Mouse (Mus musculus): Measurements from ENCODE around the gene Tlcd1. TPM values are rescaled to one million over a fixed set of nuclear protein-coding genes. Genes with fewer than 3 reads are reported as not detected.
"Not testable (repeated sequence)": the region's sequence is repeated elsewhere in the genome, so short reads cannot be mapped to it uniquely, and the experiment has no call there.

The Tlcd1 gene
- total and polyA plus RNA-seq, 3 experiments, result 23.3 to 28.3 TPM; not detected in 1

- Histone ChIP-seq H3K9ac (ENCODE audit: control insufficient read depth, low read depth, low read length, poor library complexity, severe bottlenecking) (peak overlapping the region; percentile 1; the same call in 1 of the 2 replicates), H3K27me3 (ENCODE audit: control insufficient read depth in 1 of 2, insufficient read depth in 2 of 2, low read length in 2 of 2) (no peaks in the 10 kb centered on the region), H3K4me3 (ENCODE audit: control insufficient read depth in 1 of 2, insufficient read depth in 1 of 2, low read depth in 2 of 2, low read length in 2 of 2) (no peak overlapping the region), H3K27ac (ENCODE audit: control insufficient read depth, low read depth, low read length) (peak overlapping the region; percentile 10; the same call in 1 of the 2 replicates), H3K36me3 (ENCODE audit: control insufficient read depth in 1 of 2, insufficient read depth in 2 of 2, low read length in 2 of 2) (peaks cover 0 to 39% of the 10 kb centered on the region in 2 experiments; a peak in 2 of 4 replicates), H3K9me3 (replicated peaks; ENCODE audit: insufficient read depth, low read length) (no peaks in the 10 kb centered on the region), H3K4me1 (ENCODE audit: control insufficient read depth in 1 of 2, insufficient read depth in 2 of 2, low read length in 2 of 2) (peaks cover 38 to 48% of the 10 kb centered on the region in 2 experiments), H3K79me2 (ENCODE audit: control insufficient read depth, insufficient read depth, low read length, poor library complexity) (no peaks in the 10 kb centered on the region)
- TF ChIP-seq TCF12 (IDR thresholded peaks at IDR 0.05; ENCODE audit: low read depth, low read length) (peak; percentile 61), ETS1 (IDR thresholded peaks at IDR 0.05; ENCODE audit: low read depth, low read length) (peak; percentile 38; the same call in 1 of the 2 replicates), SMC3 (IDR thresholded peaks at IDR 0.05; ENCODE audit: low read depth, low read length) (no peak), HCFC1 (IDR thresholded peaks at IDR 0.05; ENCODE audit: low read depth, low read length) (no peak), USF1 (IDR thresholded peaks at IDR 0.05; ENCODE audit: low read depth, low read length) (no peak), POLR2A (IDR thresholded peaks at IDR 0.05; ENCODE audit: control insufficient read depth in 1 of 2, insufficient read depth in 1 of 2, low read depth in 1 of 2, low read length in 2 of 2, poor library complexity in 1 of 2) (no peak), MYB (IDR thresholded peaks at IDR 0.05; ENCODE audit: low read depth, low read length) (0 out of 2 replicates have a peak, but pooled peaks have one; percentile 14), EP300 (IDR thresholded peaks at IDR 0.05; ENCODE audit: low read depth in 1 of 2, low read length in 2 of 2) (peak; percentile 33 to 68; a peak in 3 of 4 replicates), JUND (IDR thresholded peaks at IDR 0.05; ENCODE audit: low read depth, low read length) (no peak)
- DNase-seq (ENCODE audit: low read depth, low spot score), result peak; percentile 60
Observed at GRCm38 (mm10) chr11:78133915-78134314, 42.6 kb upstream of the Tlcd1 start.

- Histone ChIP-seq H3K36me3 (ENCODE audit: control insufficient read depth in 1 of 2, insufficient read depth in 2 of 2, low read length in 2 of 2) (peaks cover 0 to 38% of the 10 kb centered on the region in 2 experiments; a peak in 2 of 4 replicates), H3K9me3 (replicated peaks; ENCODE audit: insufficient read depth, low read length) (no peaks in the 10 kb centered on the region), H3K79me2 (ENCODE audit: control insufficient read depth, insufficient read depth, low read length, poor library complexity) (no peaks in the 10 kb centered on the region), H3K27ac (ENCODE audit: control insufficient read depth, low read depth, low read length) (no peak overlapping the region), H3K27me3 (ENCODE audit: control insufficient read depth in 1 of 2, insufficient read depth in 2 of 2, low read length in 2 of 2) (no peaks in the 10 kb centered on the region), H3K4me3 (ENCODE audit: control insufficient read depth in 1 of 2, insufficient read depth in 1 of 2, low read depth in 2 of 2, low read length in 2 of 2) (no peak overlapping the region), H3K9ac (ENCODE audit: control insufficient read depth, low read depth, low read length, poor library complexity, severe bottlenecking) (no peak overlapping the region), H3K4me1 (ENCODE audit: control insufficient read depth in 1 of 2, insufficient read depth in 2 of 2, low read length in 2 of 2) (peaks cover 35 to 44% of the 10 kb centered on the region in 2 experiments)
- TF ChIP-seq ZC3H11A (IDR thresholded peaks at IDR 0.05; ENCODE audit: low read depth, low read length) (peak; percentile 13; the same call in 1 of the 2 replicates), MAZ (IDR thresholded peaks at IDR 0.05; ENCODE audit: low read depth, low read length) (no peak), ZKSCAN1 (IDR thresholded peaks at IDR 0.05; ENCODE audit: low read depth, low read length) (no peak), GATA1 (IDR thresholded peaks at IDR 0.05; ENCODE audit: low read depth, low read length) (no peak), CHD2 (IDR thresholded peaks at IDR 0.05; ENCODE audit: low read length) (no peak)
- no peak for DNase-seq (ENCODE audit: low read depth, low spot score)
Observed at GRCm38 (mm10) chr11:78134344-78134743, 42.2 kb upstream of the Tlcd1 start.

GRCm38 (mm10) chr11:78135314-78135713, 41.2 kb upstream of the Tlcd1 start:
- H3K4me1 ChIP-seq (ENCODE audit: control insufficient read depth in 1 of 2, insufficient read depth in 2 of 2, low read length in 2 of 2), result peaks cover 32 to 41% of the 10 kb centered on the region in 2 experiments
- H3K36me3 ChIP-seq (ENCODE audit: control insufficient read depth in 1 of 2, insufficient read depth in 2 of 2, low read length in 2 of 2), result peaks cover 0 to 34% of the 10 kb centered on the region in 2 experiments; a peak in 2 of 4 replicates
- not testable (repeated sequence) for H3K79me2 ChIP-seq (ENCODE audit: control insufficient read depth, insufficient read depth, low read length, poor library complexity)

More at GRCm38 (mm10) chr11:78135314-78135713, 41.2 kb upstream of the Tlcd1 start:
- H3K9ac ChIP-seq (ENCODE audit: control insufficient read depth, low read depth, low read length, poor library complexity, severe bottlenecking); H3K27me3 ChIP-seq (ENCODE audit: control insufficient read depth in 1 of 2, insufficient read depth in 2 of 2, low read length in 2 of 2); H3K4me3 ChIP-seq (ENCODE audit: control insufficient read depth in 1 of 2, insufficient read depth in 1 of 2, low read depth in 2 of 2, low read length in 2 of 2); DNase-seq (ENCODE audit: low read depth, low spot score); H3K9me3 ChIP-seq (replicated peaks; ENCODE audit: insufficient read depth, low read length); H3K27ac ChIP-seq (ENCODE audit: control insufficient read depth, low read depth, low read length): not testable (repeated sequence)

All from MEL (cell line).